Mouse (Mus musculus) liver, embryonic 13.5 days (tissue): ENCODE results near the gene Olfr1347. TPM values are rescaled to one million over a fixed set of nuclear protein-coding genes. Genes with fewer than 3 reads are reported as not detected.
"Not testable (repeated sequence)": the region's sequence is repeated elsewhere in the genome, so short reads cannot be mapped to it uniquely, and the experiment has no call there.

Source experiments
- ATAC-seq: fragments of 200-750 bp; cut with Nextera tagmentation; 2 replicates; pipeline ENCODE4 v1.8.0; 2017; ENCODE audit warnings: low read depth, mild to moderate bottlenecking, moderate number of reproducible peaks, moderate library complexity
- DNase-seq: peaks from one replicate; pipeline ENCODE4 v3.0.0; 2022
- H3K27ac ChIP-seq: fragments of 300-500 bp; sonication (generic); 2 replicates; pipeline ENCODE4 v1.5.1; 2015; ENCODE audit warnings: moderate library complexity, mild to moderate bottlenecking, inconsistent platforms
- H3K27me3 ChIP-seq: fragments of 300-500 bp; sonication (generic); 2 replicates; pipeline ENCODE4 v1.6.1; 2015; ENCODE audit warnings: mild to moderate bottlenecking, inconsistent platforms
- H3K36me3 ChIP-seq: fragments of 300-500 bp; sonication (generic); 2 replicates; pipeline ENCODE4 v1.6.1; 2015; ENCODE audit warnings: mild to moderate bottlenecking, inconsistent platforms
- H3K4me1 ChIP-seq: fragments of 300-500 bp; sonication (generic); replicated peaks from 2 replicates; pipeline ENCODE4 v1.6.1; 2015; ENCODE audit warnings: inconsistent platforms
- H3K4me2 ChIP-seq: fragments of 300-500 bp; sonication (generic); 2 replicates; pipeline ENCODE4 v1.6.1; 2015; ENCODE audit warnings: inconsistent platforms, mild to moderate bottlenecking, moderate library complexity
- H3K4me3 ChIP-seq: fragments of 300-500 bp; sonication (generic); replicated peaks from 2 replicates; pipeline ENCODE4 v1.5.1; 2015; ENCODE audit warnings: mild to moderate bottlenecking, inconsistent platforms
- H3K9ac ChIP-seq: fragments of 300-500 bp; sonication (generic); 2 replicates; pipeline ENCODE4 v1.6.1; 2015; ENCODE audit warnings: mild to moderate bottlenecking, inconsistent platforms
- H3K9me3 ChIP-seq: fragments of 300-500 bp; sonication (generic); replicated peaks from 2 replicates; pipeline ENCODE4 v1.6.1; 2016; ENCODE audit warnings: inconsistent platforms
- WGBS: fragments of 180-500 bp; shearing (Covaris S2); methylation state at CpG from one replicate; pipeline ENCODE4 v1.1.7; 2015; ENCODE audit not compliant: insufficient replicate concordance; 5-methylcytosine and 5-hydroxymethylcytosine counted together
- polyA plus RNA-seq: library from polyadenylated mRNA; unstranded; fragments of >200 nt; fragmentation: Nextera tagmentation; extraction: Ambion mirVana; gene quantifications from 2 replicates; pipeline ENCODE4 v1.2.1, GENCODE M21; 2015

The Olfr1347 gene
- not detected in 2 replicates for polyA plus RNA-seq

- no peaks in the 10 kb centered on the region for H3K36me3 ChIP-seq
- H3K4me3 ChIP-seq = no peak within 1 kb of the TSS
- no peaks in the 10 kb centered on the region for H3K27me3 ChIP-seq
- DNase-seq = no peak
- no peak within 1 kb of the TSS for H3K9ac ChIP-seq
- peaks cover 5% of the 10 kb centered on the region; the same call in 1 of the 2 replicates for H3K9me3 ChIP-seq
- H3K4me1 ChIP-seq = no peaks in the 10 kb centered on the region
- WGBS = 35% methylated on average over 1 of the region's 1 CpGs
- H3K27ac ChIP-seq = no peak within 1 kb of the TSS
- H3K4me2 ChIP-seq = no peak within 1 kb of the TSS
- ATAC-seq = no peak
Measured at GRCm38 (mm10) chr7:6499655-6500054, at the start of gene Olfr1347. TSS of gene Olfr1347 (minus strand) at chr7:6499755.

GRCm38 (mm10) chr7:6526141-6526540, 26.6 kb upstream of the Olfr1347 start:
- H3K9me3 ChIP-seq = peaks cover 9% of the 10 kb centered on the region; the same call in 1 of the 2 replicates
- H3K27ac ChIP-seq = no peak overlapping the region
- no peaks in the 10 kb centered on the region for H3K27me3 ChIP-seq
- H3K4me2 ChIP-seq = no peak overlapping the region
- no peak overlapping the region for H3K9ac ChIP-seq
- H3K4me3 ChIP-seq = no peak overlapping the region
- H3K4me1 ChIP-seq = no peaks in the 10 kb centered on the region
- WGBS = 53% methylated on average over 5 of the region's 5 CpGs
- ATAC-seq = no peak
- no peak for DNase-seq
- H3K36me3 ChIP-seq = no peaks in the 10 kb centered on the region

- Histone ChIP-seq H3K36me3 (no peaks in the 10 kb centered on the region), H3K4me1 (no peaks in the 10 kb centered on the region), H3K4me3 (no peak overlapping the region), H3K9me3 (peaks cover 9% of the 10 kb centered on the region; the same call in 1 of the 2 replicates), H3K27me3 (no peaks in the 10 kb centered on the region), H3K4me2 (no peak overlapping the region), H3K27ac (no peak overlapping the region), H3K9ac (no peak overlapping the region)
- WGBS = 39% methylated on average over 3 of the region's 3 CpGs
- no peak for DNase-seq
- ATAC-seq = no peak
Measured at GRCm38 (mm10) chr7:6525001-6525400, 25.4 kb upstream of the Olfr1347 start.

GRCm38 (mm10) chr7:6522850-6523249, 23.3 kb upstream of the Olfr1347 start, which contains the start of gene Olfr1349:
TSS of gene Olfr1349 (minus strand) at chr7:6522950.
- Histone ChIP-seq H3K27ac (no peak within 1 kb of the TSS), H3K9me3 (peaks cover 4% of the 10 kb centered on the region; the same call in 1 of the 2 replicates), H3K4me1 (no peaks in the 10 kb centered on the region), H3K9ac (no peak within 1 kb of the TSS), H3K4me2 (no peak within 1 kb of the TSS), H3K27me3 (no peaks in the 10 kb centered on the region), H3K4me3 (no peak within 1 kb of the TSS), H3K36me3 (no peaks in the 10 kb centered on the region)
- DNase-seq = no peak
- ATAC-seq = no peak
- 63% methylated on average over 5 of the region's 5 CpGs for WGBS

- no peak for ATAC-seq
- WGBS = 19% methylated on average over 1 of the region's 1 CpGs
- Histone ChIP-seq H3K4me2 (no peak overlapping the region), H3K36me3 (no peaks in the 10 kb centered on the region), H3K9me3 (0 out of 2 replicates have a peak, but pooled peaks cover 3% of the 10 kb centered on the region), H3K9ac (no peak overlapping the region), H3K4me3 (no peak overlapping the region), H3K27me3 (no peaks in the 10 kb centered on the region), H3K4me1 (no peaks in the 10 kb centered on the region), H3K27ac (no peak overlapping the region)
- no peak for DNase-seq
Measured at GRCm38 (mm10) chr7:6521666-6522065, 22.1 kb upstream of the Olfr1347 start.

GRCm38 (mm10) chr7:6508648-6509047, 9.1 kb upstream of the Olfr1347 start, which contains the start of gene Olfr1348:
TSS of gene Olfr1348 (minus strand) at chr7:6508748.
- Histone ChIP-seq H3K27ac (no peak within 1 kb of the TSS), H3K4me3 (no peak within 1 kb of the TSS), H3K36me3 (no peaks in the 10 kb centered on the region), H3K27me3 (no peaks in the 10 kb centered on the region), H3K9ac (no peak within 1 kb of the TSS), H3K9me3 (0 out of 2 replicates have a peak, but pooled peaks cover 5% of the 10 kb centered on the region), H3K4me2 (no peak within 1 kb of the TSS), H3K4me1 (no peaks in the 10 kb centered on the region)
- 84% methylated on average over 1 of the region's 1 CpGs for WGBS
- ATAC-seq (no peak), DNase-seq (no peak)

GRCm38 (mm10) chr7:6486841-6487240, 12.7 kb downstream of the Olfr1347 start, which contains the start of gene Olfr5:
TSS of gene Olfr5 (minus strand) at chr7:6486941.
- 5% methylated on average over 2 of the region's 2 CpGs for WGBS
- ATAC-seq = no peak
- H3K36me3 ChIP-seq = no peaks in the 10 kb centered on the region

GRCm38 (mm10) chr7:6477633-6478032, 21.9 kb downstream of the Olfr1347 start:
- H3K4me1 ChIP-seq, DNase-seq: not testable (repeated sequence)
- WGBS = 42% methylated on average over 2 of the region's 2 CpGs

More at GRCm38 (mm10) chr7:6486841-6487240, 12.7 kb downstream of the Olfr1347 start, which contains the start of gene Olfr5:
- DNase-seq = no peak
- 0 out of 2 replicates have a peak, but pooled peaks cover 6% of the 10 kb centered on the region for H3K9me3 ChIP-seq
- H3K27ac ChIP-seq = no peak within 1 kb of the TSS
- no peak within 1 kb of the TSS for H3K4me3 ChIP-seq
- no peak within 1 kb of the TSS for H3K9ac ChIP-seq
- no peak within 1 kb of the TSS for H3K4me2 ChIP-seq
- no peaks in the 10 kb centered on the region for H3K27me3 ChIP-seq
- no peaks in the 10 kb centered on the region for H3K4me1 ChIP-seq

GRCm38 (mm10) chr7:6466951-6467350, 32.6 kb downstream of the Olfr1347 start, which contains the start of gene Olfr1346:
TSS of gene Olfr1346 (plus strand) at chr7:6467101.
- Histone ChIP-seq H3K27me3 (no peaks in the 10 kb centered on the region), H3K4me2 (no peak within 1 kb of the TSS), H3K4me3 (no peak within 1 kb of the TSS), H3K9ac (no peak within 1 kb of the TSS), H3K36me3 (no peaks in the 10 kb centered on the region), H3K27ac (no peak within 1 kb of the TSS), H3K4me1 (no peaks in the 10 kb centered on the region), H3K9me3 (no peaks in the 10 kb centered on the region)
- no peak for ATAC-seq
- DNase-seq = no peak

More at GRCm38 (mm10) chr7:6477633-6478032, 21.9 kb downstream of the Olfr1347 start:
- H3K27me3 ChIP-seq, H3K36me3 ChIP-seq, H3K27ac ChIP-seq, H3K4me3 ChIP-seq, ATAC-seq, H3K9me3 ChIP-seq, H3K9ac ChIP-seq, H3K4me2 ChIP-seq: not testable (repeated sequence)

GRCm38 (mm10) chr7:6456399-6456798, 43.2 kb downstream of the Olfr1347 start:
- H3K4me2 ChIP-seq = no peak overlapping the region
- no peak overlapping the region for H3K4me3 ChIP-seq
- DNase-seq (no peak), ATAC-seq (no peak)
- H3K4me1 ChIP-seq = no peaks in the 10 kb centered on the region
- H3K9me3 ChIP-seq = no peaks in the 10 kb centered on the region
- H3K9ac ChIP-seq = no peak overlapping the region
- H3K27ac ChIP-seq = no peak overlapping the region
- 33% methylated on average over 3 of the region's 3 CpGs for WGBS
- H3K27me3 ChIP-seq = no peaks in the 10 kb centered on the region
- H3K36me3 ChIP-seq = no peaks in the 10 kb centered on the region

GRCm38 (mm10) chr7:6455868-6456267, 43.7 kb downstream of the Olfr1347 start, which contains the start of gene Olfr1336:
TSS of gene Olfr1336 (plus strand) at chr7:6456168.
- no peak for ATAC-seq
- DNase-seq = no peak
- H3K4me3 ChIP-seq = no peak within 1 kb of the TSS

GRCm38 (mm10) chr7:6447771-6448170, 51.8 kb downstream of the Olfr1347 start:
- no peaks in the 10 kb centered on the region for H3K9me3 ChIP-seq
- no peaks in the 10 kb centered on the region for H3K4me1 ChIP-seq
- 27% methylated on average over 5 of the region's 5 CpGs for WGBS
- no peak for ATAC-seq
- no peaks in the 10 kb centered on the region for H3K27me3 ChIP-seq
- H3K4me3 ChIP-seq = no peak overlapping the region
- no peak overlapping the region for H3K27ac ChIP-seq
- DNase-seq = no peak
- no peak overlapping the region for H3K9ac ChIP-seq
- no peak overlapping the region for H3K4me2 ChIP-seq
- no peaks in the 10 kb centered on the region for H3K36me3 ChIP-seq

More at GRCm38 (mm10) chr7:6455868-6456267, 43.7 kb downstream of the Olfr1347 start, which contains the start of gene Olfr1336:
- no peak within 1 kb of the TSS for H3K4me2 ChIP-seq
- H3K4me1 ChIP-seq = no peaks in the 10 kb centered on the region
- no peak within 1 kb of the TSS for H3K9ac ChIP-seq
- no peaks in the 10 kb centered on the region for H3K36me3 ChIP-seq
- no peak within 1 kb of the TSS for H3K27ac ChIP-seq
- no peaks in the 10 kb centered on the region for H3K27me3 ChIP-seq
- no peaks in the 10 kb centered on the region for H3K9me3 ChIP-seq
